Mouse (Mus musculus): Measurements from ENCODE around the gene Sox5. TPM values are rescaled to one million over a fixed set of nuclear protein-coding genes. Genes with fewer than 3 reads are reported as not detected.

The Sox5 gene
- polyA plus RNA-seq, 1 experiment from 2014 or later = 25.8 TPM

GRCm38 (mm10) chr6:144711841-144712240, 69.9 kb downstream of the Sox5 start:
- H3K9me3 ChIP-seq (replicated peaks; ENCODE audit: control insufficient read depth, low read length) = no peaks in the 10 kb centered on the region
- 38% methylated on average over 9 of the region's 9 CpGs for WGBS
- no peak overlapping the region for H3K9ac ChIP-seq (ENCODE audit: low read length)
- no peaks in the 10 kb centered on the region for H3K36me3 ChIP-seq (ENCODE audit: control insufficient read depth, insufficient read depth, low read length)
- peak overlapping the region; percentile 22 for H3K4me2 ChIP-seq (ENCODE audit: low read depth, low read length)
- peak overlapping the region; percentile 53 for H3K27ac ChIP-seq (ENCODE audit: low read length)
- H3K4me1 ChIP-seq (ENCODE audit: control insufficient read depth, insufficient read depth, low read length) = peaks cover 11% of the 10 kb centered on the region
- no peaks in the 10 kb centered on the region for H3K27me3 ChIP-seq (ENCODE audit: control insufficient read depth, insufficient read depth, low read length)
- no peak overlapping the region for H3K4me3 ChIP-seq (replicated peaks; ENCODE audit: low read length)
- ATAC-seq (ENCODE audit: insufficient read depth, low FRiP score) = peak; percentile 50; the same call in 1 of the 2 replicates

GRCm38 (mm10) chr6:144710816-144711215, 71.0 kb downstream of the Sox5 start:
- H3K27me3 ChIP-seq (ENCODE audit: control insufficient read depth, insufficient read depth, low read length) = no peaks in the 10 kb centered on the region
- no peak overlapping the region for H3K4me3 ChIP-seq (replicated peaks; ENCODE audit: low read length)
- H3K4me1 ChIP-seq (ENCODE audit: control insufficient read depth, insufficient read depth, low read length) = peaks cover 11% of the 10 kb centered on the region
- peak; percentile 66; the same call in 1 of the 2 replicates for ATAC-seq (ENCODE audit: insufficient read depth, low FRiP score)
- no peak overlapping the region for H3K9ac ChIP-seq (ENCODE audit: low read length)
- 23% methylated on average over 5 of the region's 5 CpGs for WGBS
- no peaks in the 10 kb centered on the region for H3K9me3 ChIP-seq (replicated peaks; ENCODE audit: control insufficient read depth, low read length)
- H3K36me3 ChIP-seq (ENCODE audit: control insufficient read depth, insufficient read depth, low read length) = no peaks in the 10 kb centered on the region
- peak overlapping the region; percentile 57 for H3K27ac ChIP-seq (ENCODE audit: low read length)
- peak overlapping the region; percentile 22; the same call in 1 of the 2 replicates for H3K4me2 ChIP-seq (ENCODE audit: low read depth, low read length)

- H3K4me2 ChIP-seq (ENCODE audit: low read depth, low read length) = no peak overlapping the region
- H3K36me3 ChIP-seq (ENCODE audit: control insufficient read depth, insufficient read depth, low read length) = no peaks in the 10 kb centered on the region
- H3K4me1 ChIP-seq (ENCODE audit: control insufficient read depth, insufficient read depth, low read length) = peaks cover 11% of the 10 kb centered on the region
- H3K9me3 ChIP-seq (replicated peaks; ENCODE audit: control insufficient read depth, low read length) = no peaks in the 10 kb centered on the region
- no peak overlapping the region for H3K9ac ChIP-seq (ENCODE audit: low read length)
- no peak overlapping the region for H3K4me3 ChIP-seq (replicated peaks; ENCODE audit: low read length)
- no peaks in the 10 kb centered on the region for H3K27me3 ChIP-seq (ENCODE audit: control insufficient read depth, insufficient read depth, low read length)
- H3K27ac ChIP-seq (ENCODE audit: low read length) = no peak overlapping the region
- no peak for ATAC-seq (ENCODE audit: insufficient read depth, low FRiP score)
- WGBS = 59% methylated on average over 9 of the region's 9 CpGs
These were observed 72.1 kb downstream of the Sox5 start for GRCm38 (mm10) chr6:144709614-144710180.

- Histone ChIP-seq H3K9ac (ENCODE audit: low read length) (no peak overlapping the region), H3K4me3 (replicated peaks; ENCODE audit: low read length) (no peak overlapping the region), H3K27ac (ENCODE audit: low read length) (no peak overlapping the region), H3K9me3 (replicated peaks; ENCODE audit: control insufficient read depth, low read length) (no peaks in the 10 kb centered on the region), H3K4me1 (ENCODE audit: control insufficient read depth, insufficient read depth, low read length) (peaks cover 11% of the 10 kb centered on the region), H3K27me3 (ENCODE audit: control insufficient read depth, insufficient read depth, low read length) (no peaks in the 10 kb centered on the region), H3K36me3 (ENCODE audit: control insufficient read depth, insufficient read depth, low read length) (no peaks in the 10 kb centered on the region), H3K4me2 (ENCODE audit: low read depth, low read length) (no peak overlapping the region)
- ATAC-seq (ENCODE audit: insufficient read depth, low FRiP score) = no peak
- WGBS = 78% methylated on average over 4 of the region's 4 CpGs
These were observed 73.4 kb downstream of the Sox5 start for GRCm38 (mm10) chr6:144708410-144708809.

GRCm38 (mm10) chr6:144707976-144708375, 73.8 kb downstream of the Sox5 start:
- H3K36me3 ChIP-seq (ENCODE audit: control insufficient read depth, insufficient read depth, low read length) = no peaks in the 10 kb centered on the region
- WGBS = 88% methylated on average over 1 of the region's 1 CpGs
- no peak overlapping the region for H3K9ac ChIP-seq (ENCODE audit: low read length)
- H3K9me3 ChIP-seq (replicated peaks; ENCODE audit: control insufficient read depth, low read length) = no peaks in the 10 kb centered on the region
- H3K4me3 ChIP-seq (replicated peaks; ENCODE audit: low read length) = no peak overlapping the region
- no peaks in the 10 kb centered on the region for H3K27me3 ChIP-seq (ENCODE audit: control insufficient read depth, insufficient read depth, low read length)
- peaks cover 11% of the 10 kb centered on the region for H3K4me1 ChIP-seq (ENCODE audit: control insufficient read depth, insufficient read depth, low read length)
- H3K4me2 ChIP-seq (ENCODE audit: low read depth, low read length) = no peak overlapping the region
- no peak overlapping the region for H3K27ac ChIP-seq (ENCODE audit: low read length)
- no peak for ATAC-seq (ENCODE audit: insufficient read depth, low FRiP score)

GRCm38 (mm10) chr6:144704962-144705361, 76.8 kb downstream of the Sox5 start:
- H3K4me1 ChIP-seq (ENCODE audit: control insufficient read depth, insufficient read depth, low read length) = no peaks in the 10 kb centered on the region
- 72% methylated on average over 5 of the region's 5 CpGs for WGBS
- no peak overlapping the region for H3K9ac ChIP-seq (ENCODE audit: low read length)
- H3K36me3 ChIP-seq (ENCODE audit: control insufficient read depth, insufficient read depth, low read length) = no peaks in the 10 kb centered on the region
- H3K9me3 ChIP-seq (replicated peaks; ENCODE audit: control insufficient read depth, low read length) = no peaks in the 10 kb centered on the region
- H3K4me3 ChIP-seq (replicated peaks; ENCODE audit: low read length) = no peak overlapping the region
- no peak for ATAC-seq (ENCODE audit: insufficient read depth, low FRiP score)
- no peaks in the 10 kb centered on the region for H3K27me3 ChIP-seq (ENCODE audit: control insufficient read depth, insufficient read depth, low read length)
- no peak overlapping the region for H3K4me2 ChIP-seq (ENCODE audit: low read depth, low read length)
- H3K27ac ChIP-seq (ENCODE audit: low read length) = no peak overlapping the region

GRCm38 (mm10) chr6:144695660-144696059, 86.1 kb downstream of the Sox5 start:
- Histone ChIP-seq H3K4me2 (ENCODE audit: low read depth, low read length) (no peak overlapping the region), H3K27ac (ENCODE audit: low read length) (no peak overlapping the region), H3K4me1 (ENCODE audit: control insufficient read depth, insufficient read depth, low read length) (peaks cover 4% of the 10 kb centered on the region; the same call in 1 of the 2 replicates), H3K4me3 (replicated peaks; ENCODE audit: low read length) (no peak overlapping the region), H3K27me3 (ENCODE audit: control insufficient read depth, insufficient read depth, low read length) (no peaks in the 10 kb centered on the region), H3K9ac (ENCODE audit: low read length) (no peak overlapping the region), H3K36me3 (ENCODE audit: control insufficient read depth, insufficient read depth, low read length) (no peaks in the 10 kb centered on the region), H3K9me3 (replicated peaks; ENCODE audit: control insufficient read depth, low read length) (no peaks in the 10 kb centered on the region)
- no peak for ATAC-seq (ENCODE audit: insufficient read depth, low FRiP score)
- 66% methylated on average over 4 of the region's 4 CpGs for WGBS

GRCm38 (mm10) chr6:144693211-144693899, 88.4 kb downstream of the Sox5 start:
- no peak for ATAC-seq (ENCODE audit: insufficient read depth, low FRiP score)
- no peak overlapping the region for H3K27ac ChIP-seq (ENCODE audit: low read length)
- no peaks in the 10 kb centered on the region for H3K36me3 ChIP-seq (ENCODE audit: control insufficient read depth, insufficient read depth, low read length)
- H3K9me3 ChIP-seq (replicated peaks; ENCODE audit: control insufficient read depth, low read length) = no peaks in the 10 kb centered on the region
- peaks cover 4% of the 10 kb centered on the region; the same call in 1 of the 2 replicates for H3K4me1 ChIP-seq (ENCODE audit: control insufficient read depth, insufficient read depth, low read length)
- WGBS = 83% methylated on average over 7 of the region's 7 CpGs
- no peak overlapping the region for H3K4me2 ChIP-seq (ENCODE audit: low read depth, low read length)
- no peak overlapping the region for H3K4me3 ChIP-seq (replicated peaks; ENCODE audit: low read length)
- no peaks in the 10 kb centered on the region for H3K27me3 ChIP-seq (ENCODE audit: control insufficient read depth, insufficient read depth, low read length)
- no peak overlapping the region for H3K9ac ChIP-seq (ENCODE audit: low read length)

GRCm38 (mm10) chr6:144691298-144692041, 90.3 kb downstream of the Sox5 start:
- peaks cover 4% of the 10 kb centered on the region; the same call in 1 of the 2 replicates for H3K4me1 ChIP-seq (ENCODE audit: control insufficient read depth, insufficient read depth, low read length)
- H3K4me3 ChIP-seq (replicated peaks; ENCODE audit: low read length) = no peak overlapping the region
- no peak overlapping the region for H3K9ac ChIP-seq (ENCODE audit: low read length)
- no peak for ATAC-seq (ENCODE audit: insufficient read depth, low FRiP score)
- H3K27ac ChIP-seq (ENCODE audit: low read length) = no peak overlapping the region
- H3K36me3 ChIP-seq (ENCODE audit: control insufficient read depth, insufficient read depth, low read length) = no peaks in the 10 kb centered on the region
- no peak overlapping the region for H3K4me2 ChIP-seq (ENCODE audit: low read depth, low read length)
- WGBS = 64% methylated on average over 7 of the region's 7 CpGs
- H3K27me3 ChIP-seq (ENCODE audit: control insufficient read depth, insufficient read depth, low read length) = no peaks in the 10 kb centered on the region
- H3K9me3 ChIP-seq (replicated peaks; ENCODE audit: control insufficient read depth, low read length) = no peaks in the 10 kb centered on the region

Data from stomach, embryonic 16.5 days (tissue).